Mouse (Mus musculus) forebrain, embryonic 11.5 days (tissue): Measurements from ENCODE around the gene Tmem220. TPM values are rescaled to one million over a fixed set of nuclear protein-coding genes. Genes with fewer than 3 reads are reported as not detected.

Experiments used
- ATAC-seq: fragments of 200-750 bp; cut with Nextera tagmentation; replicated peaks from 2 replicates; pipeline ENCODE4 v1.8.0; 2017; ENCODE audit warnings: moderate TSS enrichment; ENCODE audit not compliant: low FRiP score
- DNase-seq: peaks from one replicate; pipeline ENCODE4 v3.0.0-alpha.2; 2017; ENCODE audit warnings: low spot score
- H3K27ac ChIP-seq: fragments of 300-500 bp; sonication (generic); 2 replicates; pipeline ENCODE4 v1.5.1; 2014; ENCODE audit warnings: low read depth, low read length
- H3K27me3 ChIP-seq: fragments of 300-500 bp; sonication (generic); 2 replicates; pipeline ENCODE4 v1.6.1; 2014; ENCODE audit warnings: mild to moderate bottlenecking, low read length, mixed read lengths; ENCODE audit not compliant: control insufficient read depth, insufficient read depth
- H3K36me3 ChIP-seq: fragments of 300-500 bp; sonication (generic); 2 replicates; pipeline ENCODE4 v1.6.1; 2014; ENCODE audit warnings: mild to moderate bottlenecking, low read length, moderate library complexity, mixed read lengths; ENCODE audit not compliant: control insufficient read depth, insufficient read depth
- H3K4me1 ChIP-seq: fragments of 300-500 bp; sonication (generic); replicated peaks from 2 replicates; pipeline ENCODE4 v1.6.1; 2014; ENCODE audit warnings: low read length, mixed read lengths; ENCODE audit not compliant: control insufficient read depth, insufficient read depth
- H3K4me2 ChIP-seq: fragments of 300-500 bp; sonication (generic); 2 replicates; pipeline ENCODE4 v1.6.1; 2014; ENCODE audit warnings: low read depth, mild to moderate bottlenecking, low read length, moderate library complexity, mixed read lengths; ENCODE audit not compliant: severe bottlenecking
- H3K4me3 ChIP-seq: fragments of 300-500 bp; sonication (generic); 2 replicates; pipeline ENCODE4 v1.5.1; 2014; ENCODE audit warnings: low read depth, low read length
- H3K9ac ChIP-seq: fragments of 300-500 bp; sonication (generic); 2 replicates; pipeline ENCODE4 v1.6.1; 2014; ENCODE audit warnings: low read length
- H3K9me3 ChIP-seq: fragments of 300-500 bp; sonication (generic); 2 replicates; pipeline ENCODE4 v1.6.1; 2016; ENCODE audit warnings: low read length, mixed read lengths; ENCODE audit not compliant: control insufficient read depth
- WGBS: fragments of 180-500 bp; shearing (Covaris S2); extraction: QIAGEN DNeasy Blood & Tissue Kit; methylation state at CpG from one replicate; pipeline ENCODE4 v1.1.7; 2014; 5-methylcytosine and 5-hydroxymethylcytosine counted together
- polyA plus RNA-seq: library from polyadenylated mRNA; unstranded; fragments of >200 nt; fragmentation: Nextera tagmentation; extraction: Ambion mirVana; gene quantifications from 2 replicates; pipeline ENCODE4 v1.2.1, GENCODE M21; 2014

The Tmem220 gene
- polyA plus RNA-seq, 1 experiment from 2014 or later: 0.49 TPM

DNA sequence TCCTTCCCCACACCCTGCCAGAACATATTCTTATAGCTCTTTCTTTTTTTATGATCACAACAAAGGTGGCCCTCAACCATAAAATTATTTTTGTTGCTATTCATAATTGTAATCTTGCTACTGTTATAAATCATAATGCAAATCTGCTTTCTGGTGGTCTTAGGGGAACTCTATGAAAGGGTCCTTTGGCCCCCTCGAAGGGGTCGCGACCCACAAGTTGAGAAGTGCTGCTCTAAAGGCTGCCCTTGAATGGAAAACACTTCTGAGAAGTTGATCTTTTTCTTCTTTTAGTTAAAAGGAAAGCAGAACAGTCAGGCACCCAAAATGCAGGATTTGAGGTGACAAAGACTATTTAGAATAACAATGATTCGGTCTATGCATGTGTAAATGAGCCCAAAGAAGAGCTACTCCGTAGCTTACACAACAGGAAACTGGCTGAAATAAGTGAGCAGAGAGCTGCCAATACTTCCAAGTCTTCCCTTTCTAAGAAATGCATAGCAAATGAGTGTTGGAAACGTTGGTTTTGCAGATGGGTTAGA, 1.1 kb upstream of the Tmem220 start:
- Histone ChIP-seq H3K36me3 (no peaks in the 10 kb centered on the region), H3K27ac (no peak overlapping the region), H3K9ac (no peak overlapping the region), H3K27me3 (no peaks in the 10 kb centered on the region), H3K9me3 (no peaks in the 10 kb centered on the region), H3K4me1 (peaks cover 3% of the 10 kb centered on the region; the same call in 1 of the 2 replicates), H3K4me2 (no peak overlapping the region), H3K4me3 (no peak overlapping the region)
- no peak for DNase-seq
- WGBS: 15% methylated on average over 6 of the region's 6 CpGs
- no peak for ATAC-seq

DNA sequence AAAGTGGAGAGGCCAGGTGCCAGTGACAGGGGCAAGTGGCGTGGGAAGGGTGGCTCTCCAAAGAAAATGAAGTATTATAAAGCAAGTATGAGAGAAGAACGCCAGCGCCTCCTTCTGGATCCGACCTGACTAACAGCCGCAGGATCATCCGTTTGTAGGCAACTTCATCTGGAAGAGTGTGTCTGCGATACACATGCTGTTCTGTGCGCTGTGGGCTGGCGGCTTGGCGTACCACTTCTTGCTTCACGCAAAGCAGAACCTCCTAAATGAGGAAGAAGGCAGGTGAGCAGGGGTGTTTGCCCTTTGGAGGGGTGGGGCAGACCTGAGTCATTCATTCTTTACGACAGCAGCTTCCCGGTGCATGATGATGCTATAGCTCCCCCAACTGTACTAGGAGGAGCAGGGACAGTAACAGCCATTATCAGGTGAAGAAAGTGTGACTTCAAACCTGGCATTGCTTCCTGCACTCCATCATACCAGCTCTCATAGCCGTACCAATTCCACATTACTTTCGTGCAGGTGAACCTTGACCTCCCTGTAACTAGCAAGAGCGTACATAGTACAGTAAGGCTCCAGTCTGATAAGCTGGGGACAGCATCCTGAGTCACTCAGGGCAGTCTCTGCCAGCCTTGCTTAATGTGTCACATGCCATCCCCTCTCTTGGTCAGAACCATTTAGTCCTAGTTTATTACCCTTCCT, 6.1 kb downstream of the Tmem220 start:
- ATAC-seq (no peak), DNase-seq (no peak)
- no peaks in the 10 kb centered on the region for H3K9me3 ChIP-seq
- no peak overlapping the region for H3K9ac ChIP-seq
- H3K4me3 ChIP-seq: no peak overlapping the region
- H3K36me3 ChIP-seq: no peaks in the 10 kb centered on the region
- H3K27ac ChIP-seq: no peak overlapping the region
- no peaks in the 10 kb centered on the region for H3K27me3 ChIP-seq
- H3K4me2 ChIP-seq: no peak overlapping the region
- 59% methylated on average over 16 of the region's 16 CpGs for WGBS
- H3K4me1 ChIP-seq: no peaks in the 10 kb centered on the region

GRCm38 (mm10) chr11:67031603-67031915, 6.6 kb downstream of the Tmem220 start:
- no peak overlapping the region for H3K4me3 ChIP-seq
- DNase-seq (no peak), ATAC-seq (no peak)
- no peaks in the 10 kb centered on the region for H3K36me3 ChIP-seq
- no peaks in the 10 kb centered on the region for H3K27me3 ChIP-seq
- no peak overlapping the region for H3K27ac ChIP-seq
- H3K4me2 ChIP-seq: no peak overlapping the region
- H3K9ac ChIP-seq: no peak overlapping the region
- no peaks in the 10 kb centered on the region for H3K9me3 ChIP-seq
- no peaks in the 10 kb centered on the region for H3K4me1 ChIP-seq
- 79% methylated on average over 2 of the region's 2 CpGs for WGBS

GRCm38 (mm10) chr11:67034775-67035485, 10.0 kb downstream of the Tmem220 start:
- no peak overlapping the region for H3K9ac ChIP-seq
- DNase-seq: no peak
- H3K27me3 ChIP-seq: no peaks in the 10 kb centered on the region
- no peaks in the 10 kb centered on the region; the same call in 1 of the 2 replicates for H3K36me3 ChIP-seq
- H3K4me2 ChIP-seq: no peak overlapping the region
- WGBS: 86% methylated on average over 4 of the region's 4 CpGs
- no peak overlapping the region for H3K27ac ChIP-seq
- H3K4me3 ChIP-seq: no peak overlapping the region
- H3K4me1 ChIP-seq: no peaks in the 10 kb centered on the region
- ATAC-seq: no peak
- no peaks in the 10 kb centered on the region for H3K9me3 ChIP-seq

DNA sequence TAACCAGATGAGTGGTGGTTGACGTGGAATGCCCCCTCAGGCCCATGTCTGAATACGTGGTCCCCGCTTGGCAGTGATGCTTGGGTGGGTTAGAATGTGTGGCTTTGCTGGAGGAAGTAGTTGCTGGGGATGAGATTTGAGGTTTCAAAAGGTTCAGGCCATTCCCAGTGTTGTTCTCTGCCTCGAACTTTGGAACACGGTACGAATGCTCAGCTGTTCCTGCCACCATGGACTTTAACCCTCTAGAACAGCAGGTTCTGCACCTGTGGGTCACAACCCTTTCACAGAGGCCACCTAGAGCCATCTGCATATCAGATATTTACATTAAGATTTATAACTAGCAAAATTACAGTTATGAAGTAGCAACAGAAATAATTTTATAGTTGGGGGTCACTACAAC, 11.3 kb downstream of the Tmem220 start:
- no peak overlapping the region for H3K27ac ChIP-seq
- H3K4me1 ChIP-seq: no peaks in the 10 kb centered on the region
- H3K9ac ChIP-seq: no peak overlapping the region
- no peak for DNase-seq
- H3K4me3 ChIP-seq: no peak overlapping the region
- no peaks in the 10 kb centered on the region; the same call in 1 of the 2 replicates for H3K36me3 ChIP-seq
- no peak for ATAC-seq
- 92% methylated on average over 6 of the region's 6 CpGs for WGBS
- H3K27me3 ChIP-seq: no peaks in the 10 kb centered on the region
- no peaks in the 10 kb centered on the region for H3K9me3 ChIP-seq
- H3K4me2 ChIP-seq: no peak overlapping the region

- DNase-seq (no peak), ATAC-seq (no peak)
- H3K27ac ChIP-seq: no peak overlapping the region
- 94% methylated on average over 9 of the region's 9 CpGs for WGBS
- no peaks in the 10 kb centered on the region for H3K27me3 ChIP-seq
- no peaks in the 10 kb centered on the region for H3K9me3 ChIP-seq
- no peak overlapping the region for H3K4me3 ChIP-seq
- no peak overlapping the region for H3K4me2 ChIP-seq
- no peaks in the 10 kb centered on the region for H3K4me1 ChIP-seq
- H3K36me3 ChIP-seq: no peaks in the 10 kb centered on the region; the same call in 1 of the 2 replicates
- no peak overlapping the region for H3K9ac ChIP-seq
Observed at GRCm38 (mm10) chr11:67036892-67037291, 11.9 kb downstream of the Tmem220 start.

GRCm38 (mm10) chr11:67039799-67040198, 14.8 kb downstream of the Tmem220 start:
- no peaks in the 10 kb centered on the region; the same call in 1 of the 2 replicates for H3K36me3 ChIP-seq
- H3K9ac ChIP-seq: no peak overlapping the region
- no peak overlapping the region for H3K4me3 ChIP-seq
- H3K27me3 ChIP-seq: no peaks in the 10 kb centered on the region
- WGBS: 88% methylated on average over 3 of the region's 3 CpGs
- H3K9me3 ChIP-seq: no peaks in the 10 kb centered on the region
- no peaks in the 10 kb centered on the region for H3K4me1 ChIP-seq
- no peak overlapping the region for H3K27ac ChIP-seq
- no peak for ATAC-seq
- no peak for DNase-seq
- H3K4me2 ChIP-seq: no peak overlapping the region

- Histone ChIP-seq H3K27ac (no peak overlapping the region), H3K4me2 (no peak overlapping the region), H3K4me3 (no peak overlapping the region), H3K9me3 (no peaks in the 10 kb centered on the region), H3K4me1 (no peaks in the 10 kb centered on the region), H3K27me3 (no peaks in the 10 kb centered on the region), H3K36me3 (no peaks in the 10 kb centered on the region; the same call in 1 of the 2 replicates), H3K9ac (no peak overlapping the region)
- ATAC-seq (no peak), DNase-seq (no peak)
- WGBS: 89% methylated on average over 6 of the region's 6 CpGs
Observed at GRCm38 (mm10) chr11:67040483-67040882, 15.5 kb downstream of the Tmem220 start.
